Mouse (Mus musculus) thymus, adult 18-20 months (tissue): ENCODE results near the gene 1810049J17Rik.

Source experiments
- DNase-seq, 2 experiments: peaks; one replicate each; pipeline ENCODE4 v3.0.0; 2022; ENCODE audit warnings: mixed read lengths in 2 of 2

The 1810049J17Rik gene

DNA sequence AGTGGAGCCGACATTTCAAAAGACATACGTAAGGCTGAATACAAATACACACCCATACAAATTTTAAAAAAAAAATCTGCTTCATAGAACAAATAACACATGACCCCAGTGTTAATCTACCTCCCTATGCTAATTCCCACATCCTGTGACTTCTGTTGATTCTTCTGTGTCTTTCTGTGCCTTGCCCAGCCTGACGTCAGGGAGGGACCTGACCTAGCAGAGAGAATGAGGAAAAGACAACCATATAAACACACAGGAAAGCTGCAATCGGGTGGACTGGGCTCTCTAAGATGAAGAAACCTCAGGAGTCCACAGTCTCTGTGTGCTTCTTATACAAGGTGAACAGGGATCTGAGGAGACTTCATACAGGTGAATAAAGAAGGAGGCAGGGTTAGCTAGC lies 14.6 kb downstream of the 1810049J17Rik start:
- no peak for DNase-seq

DNA sequence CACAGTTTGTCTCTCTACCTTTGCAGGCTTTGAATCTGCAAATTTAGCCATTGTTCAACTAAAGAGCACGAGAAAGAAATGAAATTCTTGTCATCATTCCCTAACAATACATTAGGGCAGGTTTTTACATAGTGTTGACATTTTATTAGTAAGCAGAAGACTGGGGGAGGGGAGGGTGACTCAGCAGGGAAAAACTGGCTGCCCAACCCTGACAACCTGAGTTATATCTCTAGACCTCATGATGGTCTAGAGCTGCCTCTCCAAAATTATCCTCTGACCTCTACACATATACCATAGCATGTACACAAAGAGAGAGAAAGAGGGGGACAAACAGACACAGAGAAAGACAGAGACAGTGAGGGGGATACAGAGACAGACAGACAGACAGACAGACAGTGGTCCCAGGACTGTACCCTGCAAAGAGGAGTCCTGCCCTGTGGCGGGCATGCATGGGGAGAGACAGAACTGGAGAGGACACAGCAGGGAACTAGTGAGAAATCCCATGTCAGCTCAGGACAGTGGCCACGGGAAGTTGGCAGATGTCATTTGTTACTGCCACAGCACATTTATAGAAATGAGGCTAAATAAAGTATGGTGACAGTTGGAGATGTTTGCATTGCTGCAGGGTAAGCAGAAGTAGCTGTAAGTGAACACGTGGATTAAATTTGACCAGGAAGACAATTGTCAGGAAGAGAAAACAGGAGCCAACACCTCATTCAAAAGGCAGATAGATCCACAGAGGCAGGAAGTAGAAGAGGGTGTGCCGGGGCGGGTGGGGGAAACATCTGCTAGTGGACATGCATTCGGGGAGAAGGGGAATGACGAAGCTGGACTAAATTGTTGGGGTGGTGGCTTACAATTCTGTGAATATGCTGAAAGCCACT lies 15.3 kb downstream of the 1810049J17Rik start:
- DNase-seq: no peak

DNA sequence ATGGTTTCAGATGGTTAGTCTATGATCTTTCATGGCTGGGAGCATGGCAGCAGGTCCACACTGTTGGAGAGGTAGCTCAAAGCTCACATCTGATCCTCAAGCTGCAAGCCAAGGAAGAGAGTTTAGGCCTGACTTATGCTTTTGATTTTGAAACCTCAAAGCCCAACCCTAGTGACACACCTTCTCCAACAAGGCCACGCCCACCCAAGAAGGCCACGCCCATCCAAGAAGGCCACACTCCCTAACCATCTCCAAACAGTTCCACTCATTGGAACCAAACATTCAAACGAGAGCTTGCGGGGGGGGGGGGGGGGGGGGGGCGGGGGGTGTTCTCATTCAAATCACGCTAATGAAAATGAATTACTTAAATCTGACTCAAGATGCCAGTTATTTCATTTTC lies 19.9 kb downstream of the 1810049J17Rik start:
- no peak for DNase-seq

DNA sequence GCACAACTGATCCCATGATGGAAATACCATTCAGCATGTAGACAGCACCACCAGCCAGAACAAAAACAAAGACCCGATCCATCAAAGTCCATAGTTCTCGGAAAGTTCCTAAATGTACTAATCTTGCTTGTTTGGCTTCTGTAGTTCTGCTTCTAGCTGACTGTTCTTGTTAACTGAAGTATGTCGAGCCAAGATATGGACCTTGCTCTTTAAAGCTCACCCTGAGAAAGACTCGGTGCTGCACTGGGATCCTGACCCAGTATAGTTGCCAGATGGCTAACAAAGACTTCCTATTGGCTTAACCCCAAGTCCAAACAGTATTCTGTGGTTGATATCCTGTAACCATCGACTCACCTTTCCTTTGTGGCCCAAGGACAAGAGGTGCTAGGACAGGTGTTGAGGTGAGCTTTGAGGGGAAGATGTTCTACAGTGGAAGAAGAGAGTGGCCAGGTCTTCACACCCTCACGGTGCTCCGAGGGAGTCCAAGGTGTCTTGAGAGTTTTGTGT lies 23.4 kb downstream of the 1810049J17Rik start:
- no peak for DNase-seq

DNA sequence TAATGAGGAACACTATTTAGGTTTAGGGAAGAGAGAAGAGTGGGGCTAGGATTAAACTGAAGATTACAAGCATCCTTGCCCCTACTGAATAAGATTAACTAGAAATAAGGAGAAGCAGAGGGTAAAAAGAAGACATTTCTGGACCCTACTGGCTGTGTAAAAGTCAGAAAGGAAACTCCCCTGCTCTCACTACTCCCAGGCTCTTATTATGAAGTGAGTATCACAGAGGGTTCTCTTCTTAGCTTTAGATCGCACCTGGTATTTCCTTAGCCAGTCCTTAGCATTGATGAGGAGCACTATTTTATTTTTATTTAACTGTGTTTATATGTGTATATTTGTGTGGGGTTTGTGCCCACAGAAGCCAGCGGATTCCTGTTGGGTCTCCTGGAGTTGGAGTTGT lies 25.5 kb downstream of the 1810049J17Rik start:
- no peak for DNase-seq

DNA sequence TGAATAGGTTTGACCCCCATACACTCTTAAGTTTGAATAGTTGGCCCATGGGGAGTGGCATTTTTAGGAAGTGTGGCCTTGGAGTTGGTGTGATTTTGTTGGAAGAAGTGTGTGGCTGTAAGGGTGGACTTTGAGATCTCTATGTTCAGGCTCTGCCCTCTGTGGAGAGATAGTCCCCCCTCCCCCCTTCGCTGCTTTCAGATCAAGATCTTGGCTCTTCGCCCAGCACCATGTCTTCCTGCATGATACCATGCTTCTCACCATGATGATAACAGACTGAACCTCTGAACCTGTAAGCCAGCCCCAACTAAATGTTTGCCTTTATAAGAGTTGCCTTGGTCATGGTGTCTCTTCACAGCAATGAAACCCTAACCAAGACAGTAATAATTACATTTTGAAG lies 29.9 kb downstream of the 1810049J17Rik start:
- no peak for DNase-seq

DNA sequence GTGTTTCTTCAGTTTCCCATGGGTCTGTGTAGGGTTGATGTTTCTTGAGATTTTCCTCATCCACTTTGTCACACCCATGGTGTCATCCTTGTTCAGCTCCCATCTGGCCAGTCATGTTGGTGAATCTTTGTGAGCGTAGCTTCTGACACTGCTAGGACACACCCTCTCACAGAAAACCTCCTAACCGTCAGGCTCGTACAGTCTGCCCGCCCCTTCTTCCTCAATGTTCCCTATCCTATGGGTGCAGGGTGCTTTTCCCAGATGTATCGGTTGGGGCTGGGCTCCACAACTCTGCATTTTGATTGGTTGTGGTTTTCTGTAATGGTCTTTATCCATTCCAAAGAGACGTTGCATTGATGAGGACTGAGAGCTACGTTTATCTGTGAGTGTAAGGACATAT lies 31.4 kb downstream of the 1810049J17Rik start:
- DNase-seq: no peak

DNA sequence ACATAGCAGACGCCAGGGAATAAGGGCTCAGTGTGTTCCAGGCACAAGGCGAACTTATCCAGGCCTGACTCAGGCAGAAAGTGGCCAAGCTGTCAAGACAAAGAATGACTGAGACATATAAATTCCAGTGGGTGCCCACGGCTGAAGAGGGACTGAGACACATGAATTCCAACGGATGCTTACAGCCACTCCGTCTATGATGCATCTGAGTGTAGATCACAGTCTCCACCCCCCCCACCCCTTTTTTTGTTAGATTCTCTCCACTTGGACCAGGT lies 36.2 kb downstream of the 1810049J17Rik start:
- no peak for DNase-seq

DNA sequence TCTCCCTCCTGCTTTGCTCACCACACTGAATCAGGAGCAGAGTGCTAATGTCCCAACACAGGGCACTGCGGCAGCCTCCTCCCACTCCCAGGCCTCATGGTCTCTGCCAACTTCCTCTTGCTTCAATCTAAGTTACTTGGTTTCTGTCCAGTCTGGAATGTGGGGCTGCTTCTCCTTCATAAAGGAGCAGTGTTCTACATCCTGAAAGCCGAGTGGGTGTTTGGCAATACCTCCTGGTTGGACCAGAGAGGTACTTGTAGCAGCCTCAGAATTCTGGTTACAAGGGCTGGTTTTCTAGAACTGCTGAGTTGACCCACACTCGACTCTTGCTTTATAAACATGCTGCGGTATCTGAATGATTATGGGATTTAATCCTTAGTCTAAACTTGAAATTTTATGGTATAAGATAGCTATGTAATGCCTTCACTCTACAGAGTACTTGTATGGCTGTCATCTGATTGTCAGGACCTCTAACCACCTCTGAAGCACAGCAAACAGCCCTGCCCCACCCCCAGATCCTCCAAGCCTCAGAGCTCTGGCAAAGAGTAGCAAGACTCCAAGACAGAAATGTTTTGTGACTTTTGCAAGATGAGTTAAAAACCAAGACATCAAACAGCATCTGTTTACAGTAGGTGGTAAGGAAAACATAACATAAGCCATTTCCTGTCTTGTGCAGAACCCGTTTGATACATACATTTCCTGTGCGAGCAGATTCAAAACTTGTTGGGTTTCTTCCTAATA lies 36.7 kb downstream of the 1810049J17Rik start:
- no peak for DNase-seq

DNA sequence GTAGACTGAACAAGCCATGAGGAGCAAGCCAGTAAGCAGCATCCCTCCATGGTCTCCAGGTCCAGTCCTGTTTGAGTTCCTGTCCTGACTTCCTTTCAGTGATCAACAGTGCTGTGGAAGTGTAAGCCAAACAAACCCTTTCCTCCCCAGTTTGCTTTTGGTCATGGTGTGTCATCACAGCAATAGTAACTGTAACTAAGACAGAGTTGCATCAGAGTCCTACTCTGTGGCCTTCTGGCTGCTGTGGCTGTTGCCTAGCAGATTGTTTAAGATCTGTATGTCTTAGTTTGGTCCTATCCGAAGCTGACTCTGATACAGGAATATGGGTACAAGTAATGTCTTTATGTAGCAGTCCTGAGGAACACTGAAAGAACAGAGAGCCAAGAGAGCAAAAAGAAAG lies 41.9 kb downstream of the 1810049J17Rik start:
- no peak for DNase-seq

DNA sequence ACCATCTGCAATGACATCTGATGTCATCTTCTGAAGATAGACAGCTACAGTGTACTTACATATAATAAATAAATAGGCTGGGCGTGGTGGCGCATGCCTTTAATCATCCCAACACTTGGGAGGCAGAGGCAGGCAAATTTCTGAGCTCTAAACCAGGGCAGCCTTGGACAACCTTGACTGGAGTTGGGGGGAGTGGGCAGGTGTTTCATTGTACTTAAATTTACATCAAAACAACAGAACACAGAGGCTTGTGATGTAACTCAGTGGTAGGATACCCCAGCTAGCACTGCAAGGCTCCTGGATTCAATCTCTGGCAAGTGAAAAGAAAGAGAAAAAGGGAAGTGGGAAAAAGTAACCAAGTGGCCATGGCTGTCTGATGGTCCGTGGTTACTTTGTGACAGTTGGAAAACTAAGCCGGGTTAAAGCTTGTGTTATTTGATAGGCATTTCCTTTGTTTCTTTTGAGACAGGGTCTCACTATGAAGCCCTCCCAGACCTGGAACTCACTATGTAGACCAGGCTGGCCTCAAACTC lies 46.5 kb downstream of the 1810049J17Rik start:
- DNase-seq: no peak

DNA sequence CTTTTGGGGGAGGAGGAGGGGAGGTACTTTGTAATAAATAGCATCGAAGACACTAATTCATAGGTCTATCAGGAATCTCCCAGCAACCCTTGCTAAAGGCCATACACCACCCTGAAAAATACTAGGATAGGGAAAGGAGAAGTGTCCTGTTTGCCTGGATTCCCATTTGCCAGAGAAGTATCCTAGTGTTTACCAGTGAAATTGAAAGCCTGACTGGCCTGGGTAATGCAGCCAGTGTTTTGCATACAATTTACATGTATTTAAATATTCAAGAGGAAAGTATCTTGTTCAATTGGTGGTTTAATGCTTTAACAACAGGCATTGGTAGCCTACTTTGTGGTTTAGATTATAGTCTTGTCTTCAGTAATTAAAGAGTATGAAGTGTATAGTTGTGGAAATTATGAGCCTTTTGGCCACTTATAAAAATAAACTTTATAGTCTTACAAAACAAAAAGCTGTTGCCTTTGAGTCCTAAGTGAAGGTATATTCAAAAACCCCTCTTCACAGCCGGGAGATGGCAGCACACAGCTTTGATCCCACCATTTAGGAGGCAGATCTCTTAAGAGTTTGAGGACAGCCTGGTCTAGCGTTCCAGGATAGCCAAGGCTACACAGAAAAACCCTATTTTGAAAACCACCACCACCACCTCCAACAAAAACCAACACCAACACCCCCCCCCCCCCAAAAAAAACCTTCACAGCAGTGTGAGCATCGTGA lies 47.5 kb downstream of the 1810049J17Rik start:
- DNase-seq: no peak

DNA sequence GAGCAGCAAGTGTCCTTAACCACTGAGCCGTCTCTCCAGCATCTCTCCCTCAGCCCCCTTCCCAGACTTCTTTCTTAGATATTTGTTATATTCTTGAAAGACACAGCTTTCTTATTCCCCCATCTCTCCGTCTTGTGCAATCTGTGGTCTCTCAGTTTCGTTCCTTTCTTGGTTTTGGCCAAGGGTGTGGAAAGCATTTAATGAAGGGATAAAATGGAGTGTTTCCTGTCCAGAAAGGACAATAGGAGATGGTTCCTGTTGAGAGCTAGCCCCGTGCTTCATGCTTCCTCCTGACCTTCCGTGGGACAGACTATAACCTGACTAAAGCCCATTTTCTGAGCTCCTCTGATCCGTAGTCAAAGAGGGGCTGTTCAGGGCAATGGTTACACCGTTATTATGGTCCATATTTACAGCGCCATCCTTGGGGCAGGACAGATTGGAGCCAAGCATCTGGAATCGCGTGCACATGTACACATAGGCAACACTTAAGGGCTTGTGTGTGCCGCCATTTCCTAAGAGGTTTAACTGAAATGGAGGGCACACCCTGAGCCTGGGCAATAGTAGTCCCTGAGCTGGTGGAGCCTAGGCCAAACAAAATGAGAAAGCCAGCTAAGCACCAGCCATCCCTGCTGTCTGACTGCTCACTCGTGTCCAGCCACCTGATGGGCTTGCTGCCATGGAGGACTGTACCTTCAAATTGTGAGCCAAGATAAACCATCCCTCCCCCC lies 48.2 kb downstream of the 1810049J17Rik start:
- no peak for DNase-seq
